Mouse (Mus musculus) MEL (cell line): ENCODE results near the gene Dguok.

Experiments used
- ELF1 ChIP-seq: IDR thresholded peaks from 2 replicates; pipeline ENCODE4 v1.6.1; 2014; ENCODE audit warnings: low read depth, mild to moderate bottlenecking, inconsistent platforms, low read length, improper control_type of control experiment, moderate library complexity
- USF1 ChIP-seq: IDR thresholded peaks from 2 replicates; pipeline ENCODE4 v1.6.1; 2014; ENCODE audit warnings: low read depth, mild to moderate bottlenecking, inconsistent platforms, low read length, improper control_type of control experiment, moderate library complexity

DNA sequence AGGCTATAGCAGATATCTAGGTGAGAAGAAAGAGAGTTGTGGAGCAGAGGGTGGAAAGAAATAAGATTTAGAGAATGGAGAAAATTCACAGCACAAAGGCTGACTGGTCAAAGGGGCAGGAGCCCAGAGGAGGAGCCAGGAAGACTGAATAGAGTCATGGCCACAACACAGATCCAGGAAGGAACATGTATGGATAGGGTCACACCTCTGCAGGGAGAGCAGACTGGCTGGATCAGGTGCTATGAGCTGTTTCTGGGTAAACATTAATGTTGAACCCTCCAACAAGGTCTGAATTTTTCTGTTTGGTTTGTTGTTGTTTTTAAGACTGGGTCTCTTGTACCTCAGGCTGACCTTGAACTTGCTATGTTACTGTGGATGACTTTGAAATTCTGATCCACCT is 42.8 kb downstream of the Dguok start:
- TF ChIP-seq USF1: no peak
- no peak for TF ChIP-seq ELF1
